Mouse (Mus musculus) MEL (cell line): ENCODE data around the gene Ndufs4. TPM values are rescaled to one million over a fixed set of nuclear protein-coding genes. Genes with fewer than 3 reads are reported as not detected.

Experiments used
- DNase-seq: peaks from one replicate; pipeline ENCODE4 v3.0.0; 2011; ENCODE audit warnings: low read depth, low spot score
- H3K27ac ChIP-seq: 2 replicates; pipeline ENCODE4 v1.5.1; 2012; ENCODE audit warnings: low read depth, mild to moderate bottlenecking, control low read depth, low read length, moderate library complexity; ENCODE audit not compliant: control insufficient read depth
- H3K27me3 ChIP-seq, 2 experiments: fragments of 150-350 bp in 1 of 2; sonication (generic) in 1 of 2; 2 replicates each; pipeline ENCODE4 v1.6.1; 2012; ENCODE audit warnings: low read length in 2 of 2, mild to moderate bottlenecking in 2 of 2, improper control_type of control experiment in 1 of 2, moderate library complexity in 1 of 2; ENCODE audit not compliant: insufficient read depth in 2 of 2, control insufficient read depth in 1 of 2
- H3K36me3 ChIP-seq, 2 experiments: 2 replicates each; pipeline ENCODE4 v1.6.1; 2012 to 2014; ENCODE audit warnings: low read length in 2 of 2, improper control_type of control experiment in 1 of 2, inconsistent platforms in 1 of 2, mild to moderate bottlenecking in 1 of 2; ENCODE audit not compliant: insufficient read depth in 2 of 2, control insufficient read depth in 1 of 2
- H3K4me1 ChIP-seq, 2 experiments: fragments of 150-350 bp in 1 of 2; sonication (generic) in 1 of 2; 2 replicates each; pipeline ENCODE4 v1.6.1; 2012; ENCODE audit warnings: low read length in 2 of 2, improper control_type of control experiment in 1 of 2, mild to moderate bottlenecking in 1 of 2; ENCODE audit not compliant: insufficient read depth in 2 of 2, control insufficient read depth in 1 of 2
- H3K4me3 ChIP-seq, 2 experiments: fragments of 150-350 bp in 1 of 2; sonication (generic) in 1 of 2; 2 replicates each; pipeline ENCODE4 v1.5.1; 2012; ENCODE audit warnings: low read depth in 2 of 2, low read length in 2 of 2, mild to moderate bottlenecking in 2 of 2, moderate library complexity in 2 of 2, control low read depth in 1 of 2, improper control_type of control experiment in 1 of 2; ENCODE audit not compliant: control insufficient read depth in 1 of 2, insufficient read depth in 1 of 2
- H3K79me2 ChIP-seq: 2 replicates; pipeline ENCODE4 v1.6.1; 2012; ENCODE audit warnings: mild to moderate bottlenecking, low read length, moderate library complexity; ENCODE audit not compliant: control insufficient read depth, poor library complexity, insufficient read depth
- H3K9ac ChIP-seq: 2 replicates; pipeline ENCODE4 v1.6.1; 2012; ENCODE audit warnings: low read depth, mild to moderate bottlenecking, control low read depth, low read length, moderate library complexity; ENCODE audit not compliant: control insufficient read depth, poor library complexity, severe bottlenecking
- H3K9me3 ChIP-seq: fragments of 150-350 bp; sonication (generic); replicated peaks from 2 replicates; pipeline ENCODE4 v1.6.1; 2012; ENCODE audit warnings: mild to moderate bottlenecking, low read length, improper control_type of control experiment, moderate library complexity; ENCODE audit not compliant: insufficient read depth
- CHD1 ChIP-seq: IDR thresholded peaks from 2 replicates; pipeline ENCODE4 v1.6.1; 2012; ENCODE audit warnings: low read depth, mild to moderate bottlenecking, inconsistent platforms, low read length, improper control_type of control experiment
- CHD2 ChIP-seq: IDR thresholded peaks from 2 replicates; pipeline ENCODE4 v1.6.1; 2011; ENCODE audit warnings: low read length, improper control_type of control experiment
- E2F4 ChIP-seq: IDR thresholded peaks from 2 replicates; pipeline ENCODE4 v1.6.1; 2011; ENCODE audit warnings: low read depth, low read length, improper control_type of control experiment, borderline replicate concordance
- ELF1 ChIP-seq: IDR thresholded peaks from 2 replicates; pipeline ENCODE4 v1.6.1; 2014; ENCODE audit warnings: low read depth, mild to moderate bottlenecking, inconsistent platforms, low read length, improper control_type of control experiment, moderate library complexity
- EP300 ChIP-seq, 2 experiments: IDR thresholded peaks; 2 replicates each; pipeline ENCODE4 v1.6.1; 2011; ENCODE audit warnings: improper control_type of control experiment in 2 of 2, low read length in 2 of 2, low read depth in 1 of 2, mild to moderate bottlenecking in 1 of 2
- GABPA ChIP-seq: IDR thresholded peaks from 2 replicates; pipeline ENCODE4 v1.6.1; 2012; ENCODE audit warnings: low read depth, mild to moderate bottlenecking, inconsistent platforms, low read length, improper control_type of control experiment, moderate library complexity
- HCFC1 ChIP-seq: IDR thresholded peaks from 2 replicates; pipeline ENCODE4 v1.6.1; 2012; ENCODE audit warnings: low read depth, mild to moderate bottlenecking, inconsistent platforms, low read length, improper control_type of control experiment, moderate library complexity
- JUND ChIP-seq: IDR thresholded peaks from 2 replicates; pipeline ENCODE4 v1.6.1; 2011; ENCODE audit warnings: low read depth, mild to moderate bottlenecking, improper control_type of control experiment, low read length
- KAT2A ChIP-seq: conservative IDR thresholded peaks from 2 replicates; pipeline ENCODE4 v1.6.1; 2012; ENCODE audit warnings: low read depth, low read length, improper control_type of control experiment, inconsistent platforms
- MAFK ChIP-seq: IDR thresholded peaks from 2 replicates; pipeline ENCODE4 v1.6.1; 2011; ENCODE audit warnings: low read depth, mild to moderate bottlenecking, low read length, improper control_type of control experiment, borderline replicate concordance
- MAZ ChIP-seq: IDR thresholded peaks from 2 replicates; pipeline ENCODE4 v1.6.1; 2012; ENCODE audit warnings: low read depth, mild to moderate bottlenecking, inconsistent platforms, low read length, improper control_type of control experiment
- MEF2A ChIP-seq: IDR thresholded peaks from 2 replicates; pipeline ENCODE4 v1.6.1; 2014; ENCODE audit warnings: low read depth, mild to moderate bottlenecking, inconsistent platforms, low read length, improper control_type of control experiment; ENCODE audit not compliant: poor library complexity, insufficient replicate concordance, severe bottlenecking; ENCODE audit errors: extremely low read depth
- MXI1 ChIP-seq: IDR thresholded peaks from 2 replicates; pipeline ENCODE4 v1.6.1; 2011; ENCODE audit warnings: mild to moderate bottlenecking, low read depth, low read length, improper control_type of control experiment
- MYC ChIP-seq: IDR thresholded peaks from 2 replicates; pipeline ENCODE4 v1.6.1; 2011; ENCODE audit warnings: low read depth, mild to moderate bottlenecking, low read length, improper control_type of control experiment, moderate library complexity
- NELFE ChIP-seq: IDR thresholded peaks from 2 replicates; pipeline ENCODE4 v1.6.1; 2011; ENCODE audit warnings: low read depth, low read length, improper control_type of control experiment
- NRF1 ChIP-seq: IDR thresholded peaks from 2 replicates; pipeline ENCODE4 v1.6.1; 2014; ENCODE audit warnings: low read depth, mild to moderate bottlenecking, inconsistent platforms, low read length, improper control_type of control experiment, moderate library complexity; ENCODE audit not compliant: poor library complexity, insufficient read depth, severe bottlenecking
- POLR2A ChIP-seq, 2 experiments: IDR thresholded peaks; 2 replicates each; pipeline ENCODE4 v1.6.1; 2011 to 2012; ENCODE audit warnings: low read length in 2 of 2, mild to moderate bottlenecking in 2 of 2, control low read depth in 1 of 2, improper control_type of control experiment in 1 of 2, low read depth in 1 of 2, moderate library complexity in 1 of 2; ENCODE audit not compliant: control insufficient read depth in 1 of 2, insufficient read depth in 1 of 2, poor library complexity in 1 of 2
- POLR2AphosphoS2 ChIP-seq: IDR thresholded peaks from 2 replicates; pipeline ENCODE4 v1.6.1; 2011; ENCODE audit warnings: low read length, improper control_type of control experiment
- RAD21 ChIP-seq: IDR thresholded peaks from 2 replicates; pipeline ENCODE4 v1.6.1; 2011; ENCODE audit warnings: mild to moderate bottlenecking, low read depth, low read length, improper control_type of control experiment
- SMC3 ChIP-seq: IDR thresholded peaks from 2 replicates; pipeline ENCODE4 v1.6.1; 2011; ENCODE audit warnings: low read depth, low read length, improper control_type of control experiment
- TBP ChIP-seq: IDR thresholded peaks from 2 replicates; pipeline ENCODE4 v1.8.0; 2011; ENCODE audit warnings: low read depth, low read length, improper control_type of control experiment
- TCF12 ChIP-seq: IDR thresholded peaks from 2 replicates; pipeline ENCODE4 v1.6.1; 2014; ENCODE audit warnings: low read depth, mild to moderate bottlenecking, inconsistent platforms, low read length, improper control_type of control experiment, moderate library complexity
- USF1 ChIP-seq: IDR thresholded peaks from 2 replicates; pipeline ENCODE4 v1.6.1; 2014; ENCODE audit warnings: low read depth, mild to moderate bottlenecking, inconsistent platforms, low read length, improper control_type of control experiment, moderate library complexity
- USF2 ChIP-seq, 2 experiments: IDR thresholded peaks; 2 replicates each; pipeline ENCODE4 v1.6.1; 2011 to 2012; ENCODE audit warnings: improper control_type of control experiment in 2 of 2, low read length in 2 of 2, borderline replicate concordance in 1 of 2, inconsistent platforms in 1 of 2, low read depth in 1 of 2, mild to moderate bottlenecking in 1 of 2; ENCODE audit not compliant: insufficient read depth in 1 of 2
- ZC3H11A ChIP-seq: IDR thresholded peaks from 2 replicates; pipeline ENCODE4 v1.6.1; 2012; ENCODE audit warnings: low read depth, mild to moderate bottlenecking, inconsistent platforms, low read length, improper control_type of control experiment
- ZMIZ1 ChIP-seq: IDR thresholded peaks from 2 replicates; pipeline ENCODE4 v1.6.1; 2012; ENCODE audit warnings: low read depth, mild to moderate bottlenecking, inconsistent platforms, low read length, improper control_type of control experiment, moderate library complexity
- ZNF384 ChIP-seq: IDR thresholded peaks from 2 replicates; pipeline ENCODE4 v1.6.1; 2012; ENCODE audit warnings: low read depth, mild to moderate bottlenecking, inconsistent platforms, low read length, improper control_type of control experiment
- polyA plus RNA-seq, 2 experiments: library from polyadenylated mRNA; stranded (reverse) in 1 of 2; unstranded in 1 of 2; fragments of >175 nt in 1 of 2; fragments of >200 nt in 1 of 2; gene quantifications; 2 replicates each; pipeline versions ENCODE4 v1.2.1 to v1.2.4; 2012; ENCODE audit warnings: low replicate concordance in 2 of 2, low read depth in 1 of 2; ENCODE audit not compliant: insufficient read length in 2 of 2, insufficient read depth in 1 of 2, missing spikeins in 1 of 2
- total RNA-seq: library from RNA; depleted of rRNA; stranded (reverse); fragments of 300-350 nt; gene quantifications from 2 replicates; pipeline ENCODE4 v1.2.3, GENCODE M21; 2012

Ndufs4 gene
- total and polyA plus RNA-seq, 3 experiments, result 76.8 to 176 TPM; not detected in 1

GRCm38 (mm10) chr13:114296556-114296955 is 91.5 kb downstream of the Ndufs4 start:
- no peak for DNase-seq
- no peaks in the 10 kb centered on the region for H3K79me2 ChIP-seq
- H3K9me3 ChIP-seq, result no peaks in the 10 kb centered on the region
- H3K4me3 ChIP-seq, result no peak overlapping the region
- TF ChIP-seq KAT2A, result no peak
- TF ChIP-seq MAZ, result no peak
- no peak for TF ChIP-seq MYC
- TF ChIP-seq ZMIZ1, result no peak
- TF ChIP-seq USF1, result no peak
- TF ChIP-seq MXI1, result no peak
- TF ChIP-seq EP300 (IDR thresholded peaks at IDR 0.05; ENCODE audit: low read depth in 1 of 2, low read length in 2 of 2), result no peak
- TF ChIP-seq NELFE, result no peak
- TF ChIP-seq E2F4, result no peak
- no peak for TF ChIP-seq CHD1
- TF ChIP-seq POLR2A (IDR thresholded peaks at IDR 0.05; ENCODE audit: control insufficient read depth in 1 of 2, insufficient read depth in 1 of 2, low read depth in 1 of 2, low read length in 2 of 2, poor library complexity in 1 of 2), result no peak
- no peak for TF ChIP-seq MEF2A
- TF ChIP-seq ZC3H11A, result no peak
- H3K9ac ChIP-seq, result no peak overlapping the region
- H3K27me3 ChIP-seq, result no peaks in the 10 kb centered on the region
- H3K4me1 ChIP-seq, result no peaks in the 10 kb centered on the region
- no peak overlapping the region for H3K27ac ChIP-seq
- no peaks in the 10 kb centered on the region; a peak in 1 of 4 replicates for H3K36me3 ChIP-seq

DNA sequence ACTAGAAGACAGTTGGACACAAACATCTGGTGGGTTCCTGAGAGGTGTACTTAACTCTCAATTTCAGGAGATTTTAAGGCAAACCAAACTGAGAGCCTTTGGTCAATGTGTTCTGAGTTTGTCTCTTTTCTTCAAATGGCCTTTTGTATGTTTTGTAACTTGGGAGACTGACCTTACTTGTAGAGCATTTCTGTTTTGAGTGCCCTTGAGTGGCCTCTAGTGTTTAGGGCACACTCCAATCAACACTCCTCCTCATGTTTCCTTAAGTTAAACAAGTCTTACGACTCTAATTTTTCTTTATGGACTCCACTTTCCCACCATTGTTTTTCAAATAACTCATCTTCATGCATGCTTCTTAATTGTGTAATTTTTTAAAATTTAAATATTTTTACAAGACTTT is 98.6 kb downstream of the Ndufs4 start:
- no peaks in the 10 kb centered on the region for H3K27me3 ChIP-seq
- no peak overlapping the region for H3K9ac ChIP-seq
- H3K4me1 ChIP-seq, result no peaks in the 10 kb centered on the region
- no peaks in the 10 kb centered on the region for H3K79me2 ChIP-seq
- H3K27ac ChIP-seq, result no peak overlapping the region
- no peak for DNase-seq
- no peaks in the 10 kb centered on the region for H3K9me3 ChIP-seq
- TF ChIP-seq USF1 (no peak), NRF1 (no peak)
- H3K4me3 ChIP-seq, result no peak overlapping the region
- peaks cover 0 to 7% of the 10 kb centered on the region in 2 experiments; a peak in 2 of 4 replicates for H3K36me3 ChIP-seq

- H3K36me3 ChIP-seq, result peaks cover 0 to 7% of the 10 kb centered on the region in 2 experiments; a peak in 2 of 4 replicates
- no peak overlapping the region for H3K27ac ChIP-seq
- no peaks in the 10 kb centered on the region for H3K27me3 ChIP-seq
- H3K9ac ChIP-seq, result no peak overlapping the region
- no peak overlapping the region for H3K4me3 ChIP-seq
- no peaks in the 10 kb centered on the region for H3K9me3 ChIP-seq
- no peak for DNase-seq
- no peaks in the 10 kb centered on the region for H3K4me1 ChIP-seq
- H3K79me2 ChIP-seq, result no peaks in the 10 kb centered on the region
- no peak for TF ChIP-seq ELF1
- no peak for TF ChIP-seq JUND
- no peak for TF ChIP-seq ZNF384
- TF ChIP-seq RAD21, result no peak
- TF ChIP-seq MAFK, result no peak
- TF ChIP-seq CHD2, result no peak
- TF ChIP-seq MAZ, result no peak
- no peak for TF ChIP-seq USF1
- no peak for TF ChIP-seq USF2 (IDR thresholded peaks at IDR 0.05; ENCODE audit: borderline replicate concordance in 1 of 2, insufficient read depth in 1 of 2, low read depth in 1 of 2, low read length in 2 of 2)
- no peak for TF ChIP-seq GABPA
- no peak for TF ChIP-seq POLR2AphosphoS2
- TF ChIP-seq E2F4, result no peak
- TF ChIP-seq HCFC1, result no peak
- no peak for TF ChIP-seq TCF12
- no peak for TF ChIP-seq SMC3
- no peak for TF ChIP-seq TBP
Observed at GRCm38 (mm10) chr13:114288511-114288910, 99.5 kb downstream of the Ndufs4 start.
